Mouse (Mus musculus) small intestine, adult 2 months (tissue): ENCODE measurements at regions not wholly inside any gene's neighbourhood (a gene's known extent, or its start where the extent isn't known, plus 50 kb on each side); places are given as distances from the start of the nearest gene placed in this dataset.

Experiments
- CTCF ChIP-seq: fragments of 200-500 bp; IDR thresholded peaks from 2 replicates; pipeline ENCODE4 v1.5.1; 2012; ENCODE audit warnings: low read depth, mild to moderate bottlenecking, control low read depth, inconsistent platforms, low read length, moderate library complexity, mixed read lengths; ENCODE audit not compliant: insufficient replicate concordance, insufficient read length; ENCODE audit errors: extremely low read depth
- POLR2A ChIP-seq: fragments of 200-500 bp; IDR thresholded peaks from 2 replicates; pipeline ENCODE4 v1.6.1; 2012; ENCODE audit warnings: low read depth, mild to moderate bottlenecking, control low read depth, inconsistent platforms, low read length, moderate library complexity

- TF ChIP-seq POLR2A, result no peak
- TF ChIP-seq CTCF, result no peak
These were observed 712.7 kb downstream of the Gm826 start for GRCm38 (mm10) chr2:159621261-159621660.
